Mouse (Mus musculus) midbrain, embryonic 14.5 days (tissue): ENCODE data around the gene Emc6. TPM values are rescaled to one million over a fixed set of nuclear protein-coding genes. Genes with fewer than 3 reads are reported as not detected.
A peak's percentile ranks its signal among the peaks of the same experiment; 100 is the strongest.

ENCODE experiments used
- ATAC-seq: fragments of 200-750 bp; cut with Nextera tagmentation; 2 replicates; pipeline ENCODE4 v1.8.0; 2017; ENCODE audit warnings: moderate number of reproducible peaks, moderate library complexity; ENCODE audit not compliant: low FRiP score, low TSS enrichment
- DNase-seq: peaks from one replicate; pipeline ENCODE4 v3.0.0-alpha.2; 2015
- H3K27ac ChIP-seq: fragments of 300-500 bp; sonication (generic); replicated peaks from 2 replicates; pipeline ENCODE4 v1.5.1; 2014; ENCODE audit warnings: mild to moderate bottlenecking, low read depth, low read length, moderate library complexity
- H3K27me3 ChIP-seq: fragments of 300-500 bp; sonication (generic); 2 replicates; pipeline ENCODE4 v1.6.1; 2014; ENCODE audit warnings: low read length, control low read depth, mixed read lengths; ENCODE audit not compliant: control insufficient read depth, insufficient read depth
- H3K36me3 ChIP-seq: fragments of 300-500 bp; sonication (generic); 2 replicates; pipeline ENCODE4 v1.6.1; 2014; ENCODE audit warnings: low read length, control low read depth; ENCODE audit not compliant: control insufficient read depth, insufficient read depth
- H3K4me1 ChIP-seq: fragments of 300-500 bp; sonication (generic); 2 replicates; pipeline ENCODE4 v1.6.1; 2014; ENCODE audit warnings: mild to moderate bottlenecking, antibody characterized with exemption, low read length, control low read depth; ENCODE audit not compliant: control insufficient read depth, insufficient read depth
- H3K4me2 ChIP-seq: fragments of 300-500 bp; sonication (generic); 2 replicates; pipeline ENCODE4 v1.6.1; 2014; ENCODE audit warnings: mild to moderate bottlenecking, low read length, moderate library complexity
- H3K4me3 ChIP-seq: fragments of 300-500 bp; sonication (generic); replicated peaks from 2 replicates; pipeline ENCODE4 v1.5.1; 2014; ENCODE audit warnings: low read depth, low read length
- H3K9ac ChIP-seq: fragments of 300-500 bp; sonication (generic); replicated peaks from 2 replicates; pipeline ENCODE4 v1.6.1; 2014; ENCODE audit warnings: mild to moderate bottlenecking, low read length, moderate library complexity
- H3K9me3 ChIP-seq: fragments of 300-500 bp; sonication (generic); 2 replicates; pipeline ENCODE4 v1.6.1; 2016; ENCODE audit warnings: low read length, control low read depth, mixed read lengths; ENCODE audit not compliant: control insufficient read depth
- WGBS: fragments of 180-500 bp; shearing (Covaris S2); extraction: QIAGEN DNeasy Blood & Tissue Kit; methylation state at CpG from one replicate; pipeline ENCODE4 v1.1.7; 2014; 5-methylcytosine and 5-hydroxymethylcytosine counted together
- polyA plus RNA-seq: library from polyadenylated mRNA; unstranded; fragments of >200 nt; fragmentation: Nextera tagmentation; extraction: Ambion mirVana; gene quantifications from 2 replicates; pipeline ENCODE4 v1.2.1, GENCODE M21; 2014

The Emc6 gene
- polyA plus RNA-seq, 1 experiment from 2014 or later, result 144 TPM

GRCm38 (mm10) chr11:73187231-73187630 is 10.4 kb upstream of the Emc6 start:
- 86% methylated on average over 6 of the region's 6 CpGs for WGBS
- Histone ChIP-seq H3K4me1 (no peaks in the 10 kb centered on the region), H3K4me2 (no peak overlapping the region), H3K27me3 (no peaks in the 10 kb centered on the region), H3K4me3 (no peak overlapping the region), H3K9me3 (no peaks in the 10 kb centered on the region), H3K27ac (no peak overlapping the region), H3K36me3 (peaks cover 72% of the 10 kb centered on the region), H3K9ac (no peak overlapping the region)
- DNase-seq (no peak), ATAC-seq (no peak)

- WGBS, result 93% methylated on average over 10 of the region's 10 CpGs
- H3K4me1 ChIP-seq, result no peaks in the 10 kb centered on the region
- H3K9ac ChIP-seq, result no peak overlapping the region
- ATAC-seq (no peak), DNase-seq (no peak)
- no peak overlapping the region for H3K4me3 ChIP-seq
- no peak overlapping the region for H3K4me2 ChIP-seq
- H3K27me3 ChIP-seq, result no peaks in the 10 kb centered on the region
- no peak overlapping the region for H3K27ac ChIP-seq
- no peaks in the 10 kb centered on the region for H3K9me3 ChIP-seq
- peaks cover 67% of the 10 kb centered on the region for H3K36me3 ChIP-seq
Measured at GRCm38 (mm10) chr11:73185872-73186615, 9.2 kb upstream of the Emc6 start.

- Histone ChIP-seq H3K27me3 (no peaks in the 10 kb centered on the region), H3K9me3 (no peaks in the 10 kb centered on the region), H3K4me1 (peaks cover 26% of the 10 kb centered on the region), H3K27ac (peak overlapping the region; percentile 86), H3K9ac (peak overlapping the region; percentile 82), H3K36me3 (peaks cover 26% of the 10 kb centered on the region; the same call in 1 of the 2 replicates), H3K4me3 (peak overlapping the region; percentile 92), H3K4me2 (peak overlapping the region; percentile 72)
- no peak for DNase-seq
- ATAC-seq, result no peak
- WGBS, result 4% methylated on average over 2 of the region's 2 CpGs
Measured at GRCm38 (mm10) chr11:73177895-73178294, 1.1 kb upstream of the Emc6 start.

GRCm38 (mm10) chr11:73177509-73177875 is 655 bp upstream of the Emc6 start:
- peak; percentile 62 for ATAC-seq

GRCm38 (mm10) chr11:73176186-73176585 is 651 bp downstream of the Emc6 start:
- Histone ChIP-seq H3K27ac (peak overlapping the region; percentile 86), H3K27me3 (no peaks in the 10 kb centered on the region), H3K36me3 (peaks cover 22% of the 10 kb centered on the region; the same call in 1 of the 2 replicates), H3K4me1 (peaks cover 26% of the 10 kb centered on the region), H3K9me3 (no peaks in the 10 kb centered on the region), H3K9ac (peak overlapping the region; percentile 82), H3K4me3 (peak overlapping the region; percentile 92), H3K4me2 (peak overlapping the region; percentile 72)
- under 1% methylated on average over 15 of the region's 15 CpGs for WGBS
- peak; percentile 14 for DNase-seq
- ATAC-seq, result no peak

More at GRCm38 (mm10) chr11:73177509-73177875, 655 bp upstream of the Emc6 start:
- H3K4me1 ChIP-seq, result peaks cover 26% of the 10 kb centered on the region
- no peaks in the 10 kb centered on the region for H3K27me3 ChIP-seq
- peaks cover 26% of the 10 kb centered on the region; the same call in 1 of the 2 replicates for H3K36me3 ChIP-seq
- peak overlapping the region; percentile 82 for H3K9ac ChIP-seq
- H3K4me3 ChIP-seq, result peak overlapping the region; percentile 92
- H3K9me3 ChIP-seq, result no peaks in the 10 kb centered on the region
- H3K27ac ChIP-seq, result peak overlapping the region; percentile 86
- H3K4me2 ChIP-seq, result peak overlapping the region; percentile 72
- 0% methylated on average over 28 of the region's 28 CpGs for WGBS
- DNase-seq, result peak; percentile 74

- peaks cover 26% of the 10 kb centered on the region for H3K4me1 ChIP-seq
- peak overlapping the region; percentile 82; the same call in 1 of the 2 replicates for H3K9ac ChIP-seq
Measured at GRCm38 (mm10) chr11:73175612-73176011, 1.2 kb downstream of the Emc6 start.

GRCm38 (mm10) chr11:73172186-73172585 is 4.7 kb downstream of the Emc6 start:
- Histone ChIP-seq H3K36me3 (peaks cover 11% of the 10 kb centered on the region; the same call in 1 of the 2 replicates), H3K9ac (no peak overlapping the region), H3K9me3 (no peaks in the 10 kb centered on the region), H3K27ac (no peak overlapping the region), H3K4me2 (no peak overlapping the region), H3K27me3 (no peaks in the 10 kb centered on the region), H3K4me3 (no peak overlapping the region), H3K4me1 (peaks cover 12% of the 10 kb centered on the region; the same call in 1 of the 2 replicates)
- no peak for DNase-seq
- ATAC-seq, result no peak
- 71% methylated on average over 5 of the region's 5 CpGs for WGBS

More at GRCm38 (mm10) chr11:73175612-73176011, 1.2 kb downstream of the Emc6 start:
- DNase-seq, result no peak
- WGBS, result 51% methylated on average over 8 of the region's 8 CpGs
- no peak for ATAC-seq
- Histone ChIP-seq H3K4me2 (peak overlapping the region; percentile 72), H3K36me3 (peaks cover 19% of the 10 kb centered on the region; the same call in 1 of the 2 replicates), H3K27me3 (no peaks in the 10 kb centered on the region), H3K27ac (no peak overlapping the region), H3K4me3 (peak overlapping the region; percentile 92), H3K9me3 (no peaks in the 10 kb centered on the region)

GRCm38 (mm10) chr11:73169231-73169630 is 7.6 kb downstream of the Emc6 start:
- Histone ChIP-seq H3K9me3 (no peaks in the 10 kb centered on the region), H3K4me3 (no peak overlapping the region), H3K27me3 (no peaks in the 10 kb centered on the region), H3K9ac (no peak overlapping the region), H3K36me3 (peaks cover 11% of the 10 kb centered on the region; the same call in 1 of the 2 replicates), H3K4me1 (no peaks in the 10 kb centered on the region), H3K27ac (no peak overlapping the region), H3K4me2 (no peak overlapping the region)
- 38% methylated on average over 4 of the region's 4 CpGs for WGBS
- peak; percentile 73 for DNase-seq
- ATAC-seq, result no peak

GRCm38 (mm10) chr11:73168576-73168975 is 8.3 kb downstream of the Emc6 start:
- Histone ChIP-seq H3K27me3 (no peaks in the 10 kb centered on the region), H3K4me3 (no peak overlapping the region), H3K4me2 (no peak overlapping the region), H3K9me3 (no peaks in the 10 kb centered on the region), H3K36me3 (peaks cover 6% of the 10 kb centered on the region; the same call in 1 of the 2 replicates), H3K27ac (no peak overlapping the region), H3K4me1 (no peaks in the 10 kb centered on the region), H3K9ac (no peak overlapping the region)
- 84% methylated on average over 6 of the region's 6 CpGs for WGBS
- DNase-seq (no peak), ATAC-seq (no peak)
